Mouse (Mus musculus) midbrain, embryonic 16.5 days (tissue): ENCODE results near the gene Rps6kb2. TPM values are rescaled to one million over a fixed set of nuclear protein-coding genes. Genes with fewer than 3 reads are reported as not detected.

Source experiments
- ATAC-seq: fragments of 200-750 bp; cut with Nextera tagmentation; 2 replicates; pipeline ENCODE4 v1.8.0; 2017; ENCODE audit warnings: moderate TSS enrichment
- H3K27ac ChIP-seq: fragments of 300-500 bp; sonication (generic); 2 replicates; pipeline ENCODE4 v1.5.1; 2014; ENCODE audit warnings: mild to moderate bottlenecking, low read length, mixed read lengths
- H3K27me3 ChIP-seq: fragments of 300-500 bp; sonication (generic); 2 replicates; pipeline ENCODE4 v1.6.1; 2014; ENCODE audit warnings: low read depth, low read length, mixed read lengths; ENCODE audit not compliant: control insufficient read depth, insufficient read depth
- H3K36me3 ChIP-seq: fragments of 300-500 bp; sonication (generic); 2 replicates; pipeline ENCODE4 v1.6.1; 2014; ENCODE audit warnings: mild to moderate bottlenecking, low read length, moderate library complexity, mixed read lengths; ENCODE audit not compliant: control insufficient read depth, insufficient read depth
- H3K4me1 ChIP-seq: fragments of 300-500 bp; sonication (generic); 2 replicates; pipeline ENCODE4 v1.6.1; 2014; ENCODE audit warnings: mild to moderate bottlenecking, low read length, mixed read lengths; ENCODE audit not compliant: control insufficient read depth, insufficient read depth
- H3K4me2 ChIP-seq: fragments of 300-500 bp; sonication (generic); 2 replicates; pipeline ENCODE4 v1.6.1; 2014; ENCODE audit warnings: mild to moderate bottlenecking, low read length, mixed read lengths
- H3K4me3 ChIP-seq: fragments of 300-500 bp; sonication (generic); 2 replicates; pipeline ENCODE4 v1.5.1; 2014; ENCODE audit warnings: low read depth, mild to moderate bottlenecking, low read length, moderate library complexity, mixed read lengths
- H3K9ac ChIP-seq: fragments of 300-500 bp; sonication (generic); 2 replicates; pipeline ENCODE4 v1.6.1; 2014; ENCODE audit warnings: low read depth, low read length, mixed read lengths
- H3K9me3 ChIP-seq: fragments of 300-500 bp; sonication (generic); replicated peaks from 2 replicates; pipeline ENCODE4 v1.6.1; 2014; ENCODE audit warnings: mild to moderate bottlenecking, low read length, mixed read lengths; ENCODE audit not compliant: control insufficient read depth, poor library complexity, severe bottlenecking
- WGBS: fragments of 180-500 bp; shearing (Covaris S2); extraction: QIAGEN DNeasy Blood & Tissue Kit; methylation state at CpG from one replicate; pipeline ENCODE4 v1.1.7; 2014; 5-methylcytosine and 5-hydroxymethylcytosine counted together
- polyA plus RNA-seq: library from polyadenylated mRNA; unstranded; fragments of >200 nt; fragmentation: Nextera tagmentation; extraction: Ambion mirVana; gene quantifications from 2 replicates; pipeline ENCODE4 v1.2.1, GENCODE M21; 2015

Rps6kb2 gene
- polyA plus RNA-seq, 1 experiment from 2014 or later: 58.0 TPM

DNA sequence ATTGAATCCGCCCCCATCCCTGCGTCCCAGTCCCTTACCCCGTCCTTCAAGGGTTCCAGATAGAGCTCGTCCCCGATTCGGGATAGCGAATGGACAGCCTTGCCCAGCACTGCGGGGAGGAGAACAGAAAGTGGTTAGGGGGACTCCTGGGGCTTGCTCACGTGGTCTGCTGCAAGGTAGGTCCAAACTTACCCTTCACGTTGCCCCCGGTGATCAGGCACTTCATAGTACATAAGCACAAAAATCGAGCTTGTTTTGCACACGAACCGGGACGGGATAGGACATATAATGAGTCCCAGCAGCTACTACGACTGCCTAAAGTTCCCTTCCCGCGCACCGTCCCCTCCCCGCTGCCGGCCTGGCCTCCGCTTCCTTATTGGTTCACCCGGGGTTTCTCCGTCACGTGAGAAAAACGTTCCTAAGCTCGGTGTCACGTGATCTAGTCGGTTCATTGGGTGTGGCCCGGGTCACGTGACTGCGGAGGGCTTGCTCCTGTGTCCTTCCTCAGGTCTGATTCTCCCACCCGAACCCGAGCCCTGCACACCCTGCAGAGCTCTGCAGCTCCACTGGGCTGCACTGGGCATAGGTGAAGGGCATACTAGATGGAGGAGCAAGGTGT lies 38.2 kb upstream of the Rps6kb2 start, which contains the start of gene Rad9a:
Gene Rad9a, minus strand, starts transcription at position 372 of the 619 bp plus-strand sequence.
- under 1% methylated on average over 34 of the region's 34 CpGs for WGBS
- peak within 1 kb of the TSS; percentile 57 for H3K4me3 ChIP-seq
- H3K9me3 ChIP-seq: no peaks in the 10 kb centered on the region
- peak within 1 kb of the TSS; percentile 70; the same call in 1 of the 2 replicates for H3K27ac ChIP-seq
- ATAC-seq: peak; percentile 88
- H3K9ac ChIP-seq: peak within 1 kb of the TSS; percentile 85
- H3K4me1 ChIP-seq: peaks cover 23% of the 10 kb centered on the region
- H3K36me3 ChIP-seq: peaks cover 7% of the 10 kb centered on the region; the same call in 1 of the 2 replicates
- peaks cover 2% of the 10 kb centered on the region for H3K27me3 ChIP-seq
- H3K4me2 ChIP-seq: peak within 1 kb of the TSS; percentile 97

DNA sequence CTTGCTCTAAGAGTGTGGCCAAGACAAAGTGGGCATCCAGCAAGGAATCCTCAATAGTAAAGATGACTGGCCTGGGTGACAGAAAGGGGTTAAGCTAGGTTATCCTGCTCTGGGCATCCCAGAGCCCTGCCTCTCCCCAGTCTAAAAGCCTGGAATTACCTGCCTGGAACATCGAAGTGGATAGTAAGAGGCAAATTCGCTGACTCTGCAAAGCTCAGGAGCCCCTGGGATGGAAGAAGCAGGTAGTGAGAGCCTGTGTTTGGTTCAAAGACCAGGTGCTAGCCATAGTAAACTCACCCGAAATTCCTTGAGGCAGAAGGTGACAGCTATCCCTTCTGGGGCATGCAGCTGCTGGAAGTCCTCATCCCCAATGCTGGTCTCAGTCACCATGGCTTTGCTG lies 34.0 kb upstream of the Rps6kb2 start:
- H3K4me2 ChIP-seq: no peak overlapping the region
- no peak overlapping the region for H3K27ac ChIP-seq
- ATAC-seq: no peak
- no peaks in the 10 kb centered on the region for H3K27me3 ChIP-seq
- H3K9me3 ChIP-seq: no peaks in the 10 kb centered on the region
- H3K4me3 ChIP-seq: no peak overlapping the region
- H3K4me1 ChIP-seq: peaks cover 28% of the 10 kb centered on the region
- peaks cover 20% of the 10 kb centered on the region for H3K36me3 ChIP-seq
- 66% methylated on average over 3 of the region's 3 CpGs for WGBS
- no peak overlapping the region for H3K9ac ChIP-seq

DNA sequence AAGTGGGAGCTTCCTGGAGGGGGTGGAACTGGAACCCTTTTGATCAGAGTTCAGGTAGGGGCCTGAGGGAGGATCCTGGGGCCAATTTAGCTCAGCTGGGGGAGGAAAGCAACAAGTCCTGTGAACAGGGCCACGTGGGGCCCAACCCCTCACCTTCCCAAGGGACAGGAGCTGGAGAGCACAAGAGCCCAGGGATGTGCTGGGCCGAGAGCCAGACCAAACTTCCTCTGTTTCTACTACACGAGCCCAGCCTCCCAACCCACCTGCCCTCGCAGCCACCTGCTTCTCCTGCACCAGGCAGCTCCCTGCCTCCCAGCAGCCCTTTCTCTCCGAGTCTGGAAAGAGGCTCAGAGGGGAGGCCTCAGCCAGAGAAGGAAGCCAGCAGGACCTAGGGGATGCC lies 33.4 kb upstream of the Rps6kb2 start:
- no peak overlapping the region for H3K4me2 ChIP-seq
- WGBS: 68% methylated on average over 5 of the region's 5 CpGs
- peaks cover 20% of the 10 kb centered on the region for H3K36me3 ChIP-seq
- H3K9me3 ChIP-seq: no peaks in the 10 kb centered on the region
- no peak overlapping the region for H3K9ac ChIP-seq
- no peak overlapping the region for H3K27ac ChIP-seq
- H3K27me3 ChIP-seq: no peaks in the 10 kb centered on the region
- H3K4me1 ChIP-seq: peaks cover 24% of the 10 kb centered on the region
- ATAC-seq: no peak
- no peak overlapping the region for H3K4me3 ChIP-seq

DNA sequence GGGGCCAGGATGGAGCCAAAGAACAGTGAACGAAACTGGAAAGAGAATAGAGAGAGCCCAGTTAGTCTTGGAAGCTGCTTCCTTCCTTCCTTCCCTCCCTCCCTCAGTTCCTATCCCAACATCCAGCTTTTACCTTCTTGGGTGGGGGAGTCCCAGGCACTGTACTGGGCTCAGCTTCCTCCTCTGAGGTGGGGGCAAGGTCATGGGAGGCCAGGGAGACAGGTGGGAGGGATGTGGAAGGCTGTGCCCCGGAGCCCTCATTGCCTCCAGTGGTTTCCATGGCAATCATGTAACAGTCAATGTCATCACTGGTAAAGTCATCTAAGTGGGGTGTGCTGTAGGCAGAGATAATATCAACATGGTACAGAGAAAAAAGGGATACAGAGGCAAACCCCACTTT lies 32.9 kb upstream of the Rps6kb2 start:
- H3K4me1 ChIP-seq: peaks cover 25% of the 10 kb centered on the region
- H3K9me3 ChIP-seq: no peaks in the 10 kb centered on the region
- H3K4me3 ChIP-seq: no peak overlapping the region
- no peak overlapping the region for H3K9ac ChIP-seq
- H3K36me3 ChIP-seq: peaks cover 20% of the 10 kb centered on the region
- H3K27ac ChIP-seq: no peak overlapping the region
- 81% methylated on average over 2 of the region's 2 CpGs for WGBS
- no peak overlapping the region for H3K4me2 ChIP-seq
- no peak for ATAC-seq
- H3K27me3 ChIP-seq: no peaks in the 10 kb centered on the region

DNA sequence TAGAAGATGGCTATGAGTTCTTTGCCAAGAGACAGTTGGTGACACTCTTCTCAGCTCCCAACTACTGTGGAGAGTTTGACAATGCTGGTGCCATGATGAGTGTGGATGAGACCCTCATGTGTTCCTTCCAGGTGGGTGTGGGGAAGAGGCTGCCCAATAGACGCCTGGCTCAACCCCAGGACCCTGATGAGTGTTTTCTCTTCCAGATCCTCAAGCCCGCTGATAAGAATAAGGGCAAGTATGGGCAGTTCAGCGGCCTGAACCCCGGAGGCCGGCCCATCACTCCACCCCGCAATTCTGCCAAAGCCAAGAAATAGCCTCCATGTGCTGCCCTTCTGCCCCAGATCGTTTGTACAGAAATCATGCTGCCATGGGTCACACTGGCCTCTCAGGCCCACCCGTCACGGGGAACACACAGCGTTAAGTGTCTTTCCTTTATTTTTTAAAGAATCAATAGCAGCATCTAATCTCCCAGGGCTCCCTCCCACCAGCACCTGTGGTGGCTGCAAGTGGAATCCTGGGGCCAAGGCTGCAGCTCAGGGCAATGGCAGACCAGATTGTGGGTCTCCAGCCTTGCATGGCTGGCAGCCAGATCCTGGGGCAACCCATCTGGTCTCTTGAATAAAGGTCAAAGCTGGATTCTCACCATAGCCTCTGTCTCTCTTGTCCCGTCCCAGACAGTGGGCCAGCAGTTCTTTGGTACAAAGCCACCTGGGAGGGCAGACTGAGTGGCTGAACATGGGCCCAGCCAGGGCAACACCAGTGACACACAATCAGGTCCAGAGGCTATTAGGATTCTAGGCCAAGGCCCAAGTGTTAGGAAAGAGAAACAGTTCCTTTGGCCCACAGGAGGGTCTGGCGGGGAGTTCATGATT lies 31.9 kb upstream of the Rps6kb2 start:
- Histone ChIP-seq H3K9me3 (no peaks in the 10 kb centered on the region), H3K4me2 (no peak overlapping the region), H3K27ac (no peak overlapping the region), H3K9ac (no peak overlapping the region), H3K36me3 (peaks cover 20% of the 10 kb centered on the region), H3K27me3 (no peaks in the 10 kb centered on the region), H3K4me3 (no peak overlapping the region), H3K4me1 (peaks cover 14% of the 10 kb centered on the region)
- ATAC-seq: no peak
- 79% methylated on average over 12 of the region's 12 CpGs for WGBS

DNA sequence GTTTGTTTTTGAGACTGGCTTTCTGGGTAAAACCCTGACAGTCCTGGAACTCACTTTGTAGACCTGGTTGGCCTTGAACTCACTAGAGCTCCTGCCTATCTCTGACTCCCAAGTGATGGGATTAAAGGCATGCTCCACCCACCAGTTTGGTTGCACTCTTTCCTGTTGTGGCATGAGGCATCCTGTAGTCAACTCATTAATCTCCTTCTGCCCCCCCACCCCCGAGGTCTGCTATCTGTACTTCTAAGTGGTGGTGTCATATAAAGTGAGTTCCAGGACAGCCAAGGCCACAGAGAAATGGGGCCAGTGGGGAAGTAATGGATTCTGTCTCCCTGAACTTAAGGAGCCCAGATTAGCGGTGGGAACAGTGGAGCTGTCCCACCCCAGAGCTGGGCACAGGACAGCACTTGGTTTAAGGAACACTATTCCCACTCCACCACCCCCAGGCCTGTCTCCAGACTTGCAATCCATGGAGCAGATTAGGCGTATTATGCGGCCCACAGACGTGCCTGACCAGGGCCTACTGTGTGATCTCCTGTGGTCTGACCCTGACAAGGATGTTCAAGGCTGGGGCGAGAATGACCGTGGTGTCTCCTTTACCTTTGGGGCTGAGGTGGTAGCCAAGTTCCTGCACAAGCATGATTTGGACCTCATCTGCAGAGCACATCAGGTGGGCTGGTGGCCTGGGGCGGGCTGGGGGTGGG lies 31.0 kb upstream of the Rps6kb2 start:
- Histone ChIP-seq H3K27me3 (no peaks in the 10 kb centered on the region), H3K4me2 (no peak overlapping the region), H3K27ac (no peak overlapping the region), H3K4me1 (peaks cover 13% of the 10 kb centered on the region), H3K9me3 (no peaks in the 10 kb centered on the region), H3K4me3 (no peak overlapping the region), H3K9ac (no peak overlapping the region), H3K36me3 (peaks cover 20% of the 10 kb centered on the region)
- ATAC-seq: no peak
- 91% methylated on average over 8 of the region's 8 CpGs for WGBS

DNA sequence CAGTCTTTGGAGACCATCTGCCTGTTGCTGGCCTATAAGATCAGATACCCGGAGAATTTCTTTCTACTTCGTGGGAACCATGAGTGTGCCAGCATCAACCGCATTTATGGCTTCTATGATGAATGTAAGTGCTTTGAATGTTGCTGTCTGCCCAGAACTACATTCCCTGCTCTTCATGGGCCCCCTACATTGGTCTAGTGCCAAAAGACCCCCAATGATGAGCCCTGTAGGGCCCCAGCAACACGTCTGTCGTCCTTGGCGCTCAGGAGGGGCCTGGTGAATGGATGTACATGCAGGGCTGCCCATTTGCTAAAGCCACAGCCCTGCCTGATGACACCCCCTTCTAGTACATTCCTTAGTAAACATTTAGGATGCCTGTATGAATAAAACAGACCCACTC lies 30.0 kb upstream of the Rps6kb2 start:
- peak overlapping the region; percentile 95 for H3K4me3 ChIP-seq
- peak overlapping the region; percentile 75 for H3K4me2 ChIP-seq
- no peak overlapping the region for H3K27ac ChIP-seq
- peaks cover 20% of the 10 kb centered on the region for H3K36me3 ChIP-seq
- peaks cover 13% of the 10 kb centered on the region for H3K4me1 ChIP-seq
- H3K9ac ChIP-seq: peak overlapping the region; percentile 98
- no peaks in the 10 kb centered on the region for H3K9me3 ChIP-seq
- 56% methylated on average over 6 of the region's 6 CpGs for WGBS
- no peak for ATAC-seq
- no peaks in the 10 kb centered on the region for H3K27me3 ChIP-seq

DNA sequence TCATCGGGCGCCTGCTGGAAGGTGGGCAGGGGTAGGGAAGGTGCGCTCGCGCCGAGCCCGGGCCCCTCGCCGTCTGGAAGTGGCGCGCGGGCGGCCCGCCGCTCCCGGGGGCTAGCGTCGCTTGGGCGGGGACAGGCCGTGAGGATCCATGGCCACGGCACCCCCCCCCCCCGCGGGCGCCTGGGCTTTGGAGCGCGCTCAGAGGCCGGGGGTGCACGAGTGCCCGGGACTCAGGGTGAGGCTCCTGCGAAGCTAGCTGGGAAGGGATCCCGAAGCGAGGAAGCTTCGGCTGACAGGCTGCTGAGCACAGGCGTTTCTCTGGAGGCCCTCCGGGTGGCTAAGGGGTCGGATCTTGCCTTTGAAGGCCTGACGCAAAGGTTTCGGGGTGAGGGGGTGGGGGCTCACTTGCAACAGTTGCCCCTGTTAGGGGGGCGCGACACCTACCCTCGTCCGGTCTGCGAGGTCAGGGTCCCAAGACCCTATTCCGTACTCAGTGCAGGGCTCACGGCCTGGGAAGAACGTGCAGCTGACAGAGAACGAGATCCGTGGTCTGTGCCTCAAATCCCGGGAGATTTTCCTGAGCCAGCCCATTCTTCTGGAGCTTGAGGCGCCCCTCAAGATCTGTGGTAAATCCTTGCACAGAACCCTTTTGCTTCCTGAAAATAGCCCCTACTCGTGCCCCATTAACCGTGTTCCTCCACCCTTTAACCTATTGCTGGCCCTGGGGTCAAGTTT lies 29.3 kb upstream of the Rps6kb2 start:
- H3K4me1 ChIP-seq: peaks cover 13% of the 10 kb centered on the region
- peak overlapping the region; percentile 89 for H3K27ac ChIP-seq
- peaks cover 20% of the 10 kb centered on the region for H3K36me3 ChIP-seq
- peak overlapping the region; percentile 95 for H3K4me3 ChIP-seq
- H3K9me3 ChIP-seq: no peaks in the 10 kb centered on the region
- no peaks in the 10 kb centered on the region for H3K27me3 ChIP-seq
- peak overlapping the region; percentile 98 for H3K9ac ChIP-seq
- under 1% methylated on average over 46 of the region's 52 CpGs for WGBS
- ATAC-seq: peak; percentile 61
- peak overlapping the region; percentile 75 for H3K4me2 ChIP-seq
